Mouse (Mus musculus) limb, embryonic 13.5 days (tissue): ENCODE measurements at regions not wholly inside any gene's neighbourhood (a gene's known extent, or its start where the extent isn't known, plus 50 kb on each side); places are given as distances from the start of the nearest gene placed in this dataset.

Source experiments
- ATAC-seq: fragments of 200-750 bp; cut with Nextera tagmentation; 2 replicates; pipeline ENCODE4 v1.8.0; 2017; ENCODE audit warnings: low read depth, moderate number of reproducible peaks, moderate TSS enrichment; ENCODE audit not compliant: low FRiP score
- H3K27ac ChIP-seq: fragments of 300-500 bp; sonication (generic); 2 replicates; pipeline ENCODE4 v1.5.1; 2015; ENCODE audit warnings: inconsistent platforms, mild to moderate bottlenecking, moderate library complexity
- H3K27me3 ChIP-seq: fragments of 300-500 bp; sonication (generic); 2 replicates; pipeline ENCODE4 v1.6.1; 2015; ENCODE audit warnings: mild to moderate bottlenecking, inconsistent platforms
- H3K36me3 ChIP-seq: fragments of 300-500 bp; sonication (generic); 2 replicates; pipeline ENCODE4 v1.6.1; 2015; ENCODE audit warnings: inconsistent platforms, mild to moderate bottlenecking, moderate library complexity
- H3K4me1 ChIP-seq: fragments of 300-500 bp; sonication (generic); 2 replicates; pipeline ENCODE4 v1.6.1; 2015; ENCODE audit warnings: inconsistent platforms
- H3K4me2 ChIP-seq: fragments of 300-500 bp; sonication (generic); replicated peaks from 2 replicates; pipeline ENCODE4 v1.6.1; 2015; ENCODE audit warnings: inconsistent platforms, mild to moderate bottlenecking, moderate library complexity
- H3K4me3 ChIP-seq: fragments of 300-500 bp; sonication (generic); 2 replicates; pipeline ENCODE4 v1.5.1; 2015; ENCODE audit warnings: moderate library complexity, mild to moderate bottlenecking, inconsistent platforms
- H3K9ac ChIP-seq: fragments of 300-500 bp; sonication (generic); 2 replicates; pipeline ENCODE4 v1.6.1; 2015; ENCODE audit warnings: mild to moderate bottlenecking, inconsistent platforms
- H3K9me3 ChIP-seq: fragments of 300-500 bp; sonication (generic); 2 replicates; pipeline ENCODE4 v1.6.1; 2016; ENCODE audit warnings: inconsistent platforms
- WGBS: fragments of 180-500 bp; shearing (Covaris S2); methylation state at CpG from one replicate; pipeline ENCODE4 v1.1.7; 2015; 5-methylcytosine and 5-hydroxymethylcytosine counted together

DNA sequence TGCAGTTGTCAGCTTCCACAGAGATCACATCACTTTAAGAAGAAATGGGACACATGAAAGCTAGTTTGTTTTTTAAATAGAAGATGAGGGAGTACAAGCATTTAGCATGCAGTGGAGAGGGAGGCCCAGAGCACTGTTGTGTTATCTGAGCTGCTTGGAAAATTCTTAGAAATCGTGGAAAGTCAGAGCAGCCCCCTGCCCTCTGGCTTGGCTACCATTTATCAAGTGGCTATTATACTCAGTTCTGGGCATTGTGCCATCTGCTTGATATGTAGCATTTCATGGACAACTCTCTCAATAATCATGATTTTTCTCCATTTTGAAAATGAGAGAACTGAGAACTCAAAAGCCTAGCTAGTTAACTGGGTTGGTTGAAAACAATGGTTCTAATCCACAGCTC is 470.8 kb downstream of the Gm826 start:
- H3K4me1 ChIP-seq: no peaks in the 10 kb centered on the region
- no peaks in the 10 kb centered on the region for H3K27me3 ChIP-seq
- no peak for ATAC-seq
- no peak overlapping the region for H3K9ac ChIP-seq
- no peak overlapping the region for H3K4me3 ChIP-seq
- 50% methylated on average over 1 of the region's 1 CpGs for WGBS
- no peaks in the 10 kb centered on the region for H3K36me3 ChIP-seq
- no peak overlapping the region for H3K27ac ChIP-seq
- no peaks in the 10 kb centered on the region for H3K9me3 ChIP-seq
- no peak overlapping the region for H3K4me2 ChIP-seq

DNA sequence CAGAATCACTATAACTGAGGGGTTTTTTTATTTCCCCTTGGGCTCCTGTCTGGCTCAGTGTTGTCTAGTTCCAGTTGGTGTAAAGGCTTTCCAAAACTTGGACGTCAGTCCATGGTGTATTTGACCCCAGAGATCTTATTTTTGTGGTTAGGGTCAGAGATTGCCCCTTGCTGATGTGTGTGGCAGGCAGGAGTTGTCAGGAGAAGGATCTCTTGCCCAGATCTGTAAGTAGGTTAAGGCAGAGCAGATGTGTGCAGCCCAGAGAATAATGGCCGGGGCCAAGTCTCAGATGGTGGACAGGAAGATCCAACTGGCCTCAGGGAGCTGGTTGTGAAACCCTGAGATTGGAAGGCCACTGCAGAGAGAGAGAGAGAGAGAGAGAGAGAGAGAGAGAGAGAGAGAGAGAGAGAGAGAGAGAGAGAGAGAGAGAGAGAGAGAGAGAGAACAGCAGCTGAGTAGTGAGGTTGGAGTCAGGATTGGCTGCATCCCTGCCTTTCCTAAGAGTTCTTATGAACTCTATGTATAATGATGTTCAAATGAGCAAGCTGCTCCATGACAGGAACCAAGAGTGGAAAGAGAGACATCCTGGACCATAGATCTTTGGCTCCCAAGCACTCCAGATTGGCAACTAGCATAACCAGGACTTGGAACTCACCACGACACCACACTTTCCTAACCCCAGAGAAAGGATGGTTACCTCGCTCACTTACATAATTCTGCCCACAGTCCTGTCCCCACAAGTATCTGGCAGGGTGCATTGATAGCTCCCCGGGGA is 479.9 kb downstream of the Gm826 start:
- H3K9me3 ChIP-seq: no peaks in the 10 kb centered on the region
- H3K4me3 ChIP-seq: no peak overlapping the region
- H3K27ac ChIP-seq: no peak overlapping the region
- no peak overlapping the region for H3K9ac ChIP-seq
- no peaks in the 10 kb centered on the region for H3K36me3 ChIP-seq
- no peak for ATAC-seq
- WGBS: 79% methylated on average over 5 of the region's 5 CpGs
- no peaks in the 10 kb centered on the region for H3K27me3 ChIP-seq
- no peak overlapping the region for H3K4me2 ChIP-seq
- H3K4me1 ChIP-seq: no peaks in the 10 kb centered on the region

DNA sequence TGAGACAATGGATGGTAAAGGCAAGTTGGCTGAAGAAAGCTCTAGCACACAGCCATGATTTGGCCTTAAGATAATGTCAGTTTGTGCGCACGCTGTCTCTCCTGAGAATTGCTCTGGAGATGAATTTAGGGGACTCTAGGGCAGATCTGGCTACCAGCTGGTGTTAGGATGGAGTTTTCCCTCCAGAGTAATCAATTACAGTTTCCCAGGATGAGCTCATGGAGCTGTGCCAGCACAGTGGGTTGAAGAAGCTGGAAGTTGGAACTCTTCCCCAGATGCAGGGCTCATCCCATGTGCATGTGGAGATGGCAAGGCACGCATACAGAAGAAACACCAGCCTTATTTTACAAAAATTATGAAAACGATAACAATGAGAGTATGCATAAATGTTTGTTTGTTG is 481.0 kb downstream of the Gm826 start:
- no peaks in the 10 kb centered on the region for H3K9me3 ChIP-seq
- 86% methylated on average over 4 of the region's 4 CpGs for WGBS
- H3K9ac ChIP-seq: no peak overlapping the region
- H3K36me3 ChIP-seq: no peaks in the 10 kb centered on the region
- no peak for ATAC-seq
- H3K4me2 ChIP-seq: no peak overlapping the region
- no peak overlapping the region for H3K27ac ChIP-seq
- no peak overlapping the region for H3K4me3 ChIP-seq
- no peaks in the 10 kb centered on the region for H3K4me1 ChIP-seq
- H3K27me3 ChIP-seq: no peaks in the 10 kb centered on the region

DNA sequence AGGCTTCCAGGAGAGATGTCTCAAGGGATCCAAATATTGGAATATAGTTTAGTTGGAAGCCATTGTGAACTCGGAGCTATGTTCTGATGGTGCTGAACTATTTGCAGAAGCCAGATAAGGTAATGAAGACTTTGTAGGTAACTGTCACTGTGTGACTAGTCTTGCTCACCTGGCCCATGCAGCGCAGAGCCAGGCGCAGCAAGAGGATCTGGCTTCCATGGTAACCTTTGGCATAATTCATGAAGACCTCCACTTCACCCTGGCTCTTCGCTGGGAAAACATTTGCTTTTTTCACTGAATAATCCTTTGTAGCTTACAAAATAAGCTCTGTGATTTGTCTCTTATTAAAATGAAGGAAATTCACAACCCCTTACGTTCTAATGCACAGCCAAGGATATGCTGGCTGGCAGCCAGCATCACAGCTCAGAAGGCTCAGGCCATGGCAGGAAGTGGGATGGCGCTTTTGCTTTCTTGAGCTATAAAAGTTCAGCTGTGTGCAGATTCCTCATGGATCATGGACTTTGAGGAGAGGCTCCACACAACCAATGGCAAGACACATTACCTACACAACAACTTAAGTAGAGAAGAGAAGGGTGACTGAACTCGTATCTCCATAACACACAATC is 501.4 kb downstream of the Gm826 start:
- 47% methylated on average over 7 of the region's 7 CpGs for WGBS
- Histone ChIP-seq H3K9me3 (no peaks in the 10 kb centered on the region), H3K27ac (peak overlapping the region; percentile 39; the same call in 1 of the 2 replicates), H3K9ac (no peak overlapping the region), H3K4me3 (no peak overlapping the region), H3K4me2 (no peak overlapping the region), H3K36me3 (no peaks in the 10 kb centered on the region), H3K27me3 (no peaks in the 10 kb centered on the region), H3K4me1 (peaks cover 11% of the 10 kb centered on the region)
- ATAC-seq: peak; percentile 48; the same call in 1 of the 2 replicates

DNA sequence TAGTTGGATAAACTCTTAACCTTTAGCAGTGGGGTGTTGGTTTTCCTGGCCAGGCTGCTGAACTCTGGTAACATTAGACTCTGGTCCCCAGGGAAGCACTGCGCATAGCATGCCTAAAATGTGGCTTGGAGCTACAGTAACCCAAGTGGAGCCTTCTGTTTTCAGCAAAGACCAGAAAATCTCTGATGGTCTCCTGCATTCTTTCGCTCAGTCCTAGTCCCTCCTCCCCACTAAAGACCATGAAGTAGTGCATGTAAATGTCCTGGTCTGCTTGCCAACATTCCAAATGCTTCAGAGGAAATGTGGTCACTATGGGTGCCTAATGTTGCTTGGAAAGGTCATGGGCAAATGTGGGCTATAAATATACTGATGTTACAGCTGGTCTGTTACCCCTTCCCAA is 507.5 kb downstream of the Gm826 start:
- H3K27ac ChIP-seq: no peak overlapping the region

DNA sequence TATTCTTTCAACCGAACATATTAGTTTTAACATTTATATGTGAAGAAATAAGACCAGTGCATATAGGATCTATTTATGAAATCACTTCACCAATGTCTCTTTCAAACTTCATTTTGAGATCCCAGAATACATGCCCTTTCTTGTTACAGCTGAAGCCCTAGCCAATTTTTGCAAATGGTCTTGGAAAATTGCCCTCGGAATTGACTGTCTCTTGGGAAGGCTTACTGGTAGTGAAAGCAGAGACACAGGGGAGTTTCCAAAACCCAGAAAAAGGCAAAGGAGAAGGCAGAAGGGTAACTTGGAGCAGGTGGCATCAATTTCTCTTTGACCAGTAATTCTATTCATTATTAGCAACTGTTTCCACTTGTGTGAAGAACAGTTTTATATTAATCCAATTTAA is 515.4 kb downstream of the Gm826 start:
- Histone ChIP-seq H3K36me3 (no peaks in the 10 kb centered on the region), H3K9ac (no peak overlapping the region), H3K9me3 (no peaks in the 10 kb centered on the region), H3K4me3 (no peak overlapping the region), H3K27me3 (no peaks in the 10 kb centered on the region), H3K4me2 (no peak overlapping the region), H3K27ac (no peak overlapping the region), H3K4me1 (peaks cover 3% of the 10 kb centered on the region; the same call in 1 of the 2 replicates)
- no peak for ATAC-seq
- 72% methylated on average over 2 of the region's 2 CpGs for WGBS

More for the DNA sequence above, 507.5 kb downstream of the Gm826 start:
- Histone ChIP-seq H3K4me3 (no peak overlapping the region), H3K9me3 (no peaks in the 10 kb centered on the region), H3K4me2 (no peak overlapping the region), H3K27me3 (no peaks in the 10 kb centered on the region), H3K4me1 (no peaks in the 10 kb centered on the region; the same call in 1 of the 2 replicates), H3K9ac (no peak overlapping the region), H3K36me3 (no peaks in the 10 kb centered on the region)
- WGBS: 52% methylated on average over 2 of the region's 2 CpGs
- peak; percentile 85 for ATAC-seq

DNA sequence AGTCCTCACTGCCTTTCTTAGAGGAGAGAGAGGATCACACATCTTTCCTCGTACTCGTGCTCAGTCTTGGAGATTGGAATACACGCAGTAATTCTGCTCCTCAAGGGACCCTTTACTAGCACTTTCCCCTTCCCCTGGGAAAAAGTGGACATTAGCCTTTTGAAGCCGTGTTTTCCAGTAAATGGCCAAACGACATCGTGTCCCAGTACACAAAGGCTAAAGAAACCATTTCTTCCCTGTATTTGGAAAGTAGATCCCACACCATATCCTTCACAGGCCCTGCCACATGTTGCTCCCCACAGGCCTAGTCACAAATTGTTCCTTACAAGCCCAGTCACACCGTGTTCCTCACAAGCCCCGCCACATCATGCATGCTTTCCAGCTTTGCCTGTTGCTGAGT is 517.6 kb downstream of the Gm826 start:
- peaks cover 3% of the 10 kb centered on the region; the same call in 1 of the 2 replicates for H3K4me1 ChIP-seq
- H3K4me2 ChIP-seq: no peak overlapping the region
- no peak for ATAC-seq
- no peak overlapping the region for H3K9ac ChIP-seq
- WGBS: 84% methylated on average over 8 of the region's 8 CpGs
- no peaks in the 10 kb centered on the region for H3K9me3 ChIP-seq
- no peak overlapping the region for H3K4me3 ChIP-seq
- H3K27ac ChIP-seq: no peak overlapping the region
- H3K27me3 ChIP-seq: no peaks in the 10 kb centered on the region
- no peaks in the 10 kb centered on the region for H3K36me3 ChIP-seq
